Mouse (Mus musculus): ENCODE data around the gene Hmgb4.

DNA sequence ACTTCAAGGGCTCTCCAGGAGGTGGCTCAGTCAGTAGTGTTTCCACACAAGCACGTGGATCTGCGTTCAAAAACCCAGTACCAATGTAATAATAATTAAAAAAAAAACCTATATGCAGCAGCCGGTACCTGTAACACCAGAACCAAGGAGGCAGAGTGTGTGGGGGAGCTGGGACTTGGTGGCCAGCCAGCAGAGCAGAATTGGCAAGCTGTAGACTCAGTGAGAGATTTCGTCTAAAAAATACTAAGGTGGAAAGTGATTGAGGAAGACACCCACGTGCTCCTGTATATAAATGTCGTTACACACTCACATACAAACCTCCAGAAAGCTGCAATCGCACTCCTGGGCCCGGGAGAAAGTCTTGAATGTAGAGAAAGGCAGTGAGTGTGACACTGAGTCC, 43.3 kb upstream of the Hmgb4 start:
- no peak for TF ChIP-seq CTCF (IDR thresholded peaks at IDR 0.05; ENCODE audit: control insufficient read depth, insufficient read depth, low read length)
- TF ChIP-seq POLR2A (IDR thresholded peaks at IDR 0.05; ENCODE audit: borderline replicate concordance, control insufficient read depth, low read depth, low read length): no peak

Data from bone marrow, adult 2 months (tissue).